Mouse (Mus musculus) kidney, adult 9 months (tissue): ENCODE data around the gene Pidd1.

Experiments used
- DNase-seq: peaks from one replicate; pipeline ENCODE4 v3.0.0; 2022

The Pidd1 gene

GRCm38 (mm10) chr7:141472226-141472625 is 28.4 kb upstream of the Pidd1 start:
- DNase-seq = no peak

- DNase-seq = no peak
These were observed 27.4 kb upstream of the Pidd1 start for GRCm38 (mm10) chr7:141471236-141471635.

- DNase-seq = no peak
These were observed 26.8 kb upstream of the Pidd1 start for GRCm38 (mm10) chr7:141470637-141470944.

- no peak for DNase-seq
These were observed 26.2 kb upstream of the Pidd1 start for GRCm38 (mm10) chr7:141469901-141470636.

GRCm38 (mm10) chr7:141469352-141469751 is 25.5 kb upstream of the Pidd1 start:
- DNase-seq = no peak

GRCm38 (mm10) chr7:141468522-141469211 is 24.8 kb upstream of the Pidd1 start:
- peak; percentile 82 for DNase-seq

- no peak for DNase-seq
These were observed 24.3 kb upstream of the Pidd1 start for GRCm38 (mm10) chr7:141468164-141468521.

- peak; percentile 94 for DNase-seq
These were observed 23.6 kb upstream of the Pidd1 start, which contains the start of gene Cd151 for GRCm38 (mm10) chr7:141467230-141468030. TSS of gene Cd151 (plus strand) at chr7:141467392.

- DNase-seq = no peak
These were observed 22.9 kb upstream of the Pidd1 start for GRCm38 (mm10) chr7:141466607-141467148.

- DNase-seq = no peak
These were observed 22.2 kb upstream of the Pidd1 start for GRCm38 (mm10) chr7:141466045-141466394.

GRCm38 (mm10) chr7:141465388-141466044 is 21.7 kb upstream of the Pidd1 start:
- no peak for DNase-seq

GRCm38 (mm10) chr7:141464603-141465201 is 20.9 kb upstream of the Pidd1 start:
- DNase-seq = peak; percentile 69

- peak; percentile 81 for DNase-seq
These were observed 20.2 kb upstream of the Pidd1 start for GRCm38 (mm10) chr7:141463824-141464602.

GRCm38 (mm10) chr7:141462333-141462821 is 18.6 kb upstream of the Pidd1 start:
- DNase-seq = peak; percentile 88

GRCm38 (mm10) chr7:141461521-141462332 is 17.9 kb upstream of the Pidd1 start:
- DNase-seq = no peak

GRCm38 (mm10) chr7:141460391-141461113 is 16.7 kb upstream of the Pidd1 start, which contains the start of gene Cracr2b:
TSS of gene Cracr2b (plus strand) at chr7:141461094.
- no peak for DNase-seq

- no peak for DNase-seq
These were observed 16.2 kb upstream of the Pidd1 start for GRCm38 (mm10) chr7:141460001-141460390.

- DNase-seq = no peak
These were observed 15.5 kb upstream of the Pidd1 start for GRCm38 (mm10) chr7:141459301-141459711.

- no peak for DNase-seq
These were observed 14.8 kb upstream of the Pidd1 start for GRCm38 (mm10) chr7:141458661-141459060.
